Mouse (Mus musculus): Measurements from ENCODE around the gene Lsm8.

- TF ChIP-seq CTCF (IDR thresholded peaks at IDR 0.05; ENCODE audit: insufficient read depth, low read length) = no peak
- no peak for TF ChIP-seq POLR2A (IDR thresholded peaks at IDR 0.05; ENCODE audit: borderline replicate concordance, extremely low read depth, low read depth, low read length)
Observed at GRCm38 (mm10) chr6:18800869-18801511, 47.4 kb upstream of the Lsm8 start.

Data from lung, adult 2 months (tissue).